Mouse (Mus musculus) liver, postnatal 0 days (tissue): ENCODE results near the gene Mgat1. TPM values are rescaled to one million over a fixed set of nuclear protein-coding genes. Genes with fewer than 3 reads are reported as not detected.

Experiments used
- ATAC-seq: fragments of 200-750 bp; cut with Nextera tagmentation; 2 replicates; pipeline ENCODE4 v1.8.0; 2017; ENCODE audit warnings: mild to moderate bottlenecking, moderate library complexity
- DNase-seq: peaks from one replicate; pipeline ENCODE4 v3.0.0-alpha.2; 2016
- H3K27ac ChIP-seq: fragments of 300-500 bp; sonication (generic); 2 replicates; pipeline ENCODE4 v1.5.1; 2014; ENCODE audit warnings: antibody characterized with exemption, moderate library complexity, mild to moderate bottlenecking, low read depth
- H3K27me3 ChIP-seq: fragments of 300-500 bp; sonication (generic); 2 replicates; pipeline ENCODE4 v1.6.1; 2014; ENCODE audit warnings: low read length, control low read depth, mixed read lengths; ENCODE audit not compliant: insufficient read depth
- H3K36me3 ChIP-seq: fragments of 300-500 bp; sonication (generic); replicated peaks from 2 replicates; pipeline ENCODE4 v1.6.1; 2014; ENCODE audit warnings: mild to moderate bottlenecking, control low read depth, low read length, moderate library complexity, mixed read lengths; ENCODE audit not compliant: insufficient read depth
- H3K4me1 ChIP-seq: fragments of 300-500 bp; sonication (generic); 2 replicates; pipeline ENCODE4 v1.6.1; 2014; ENCODE audit warnings: antibody characterized with exemption, mild to moderate bottlenecking, control low read depth; ENCODE audit not compliant: insufficient read depth
- H3K4me2 ChIP-seq: fragments of 300-500 bp; sonication (generic); 2 replicates; pipeline ENCODE4 v1.6.1; 2014; ENCODE audit warnings: low read depth, mild to moderate bottlenecking, low read length, moderate library complexity, mixed read lengths
- H3K4me3 ChIP-seq: fragments of 300-500 bp; sonication (generic); 2 replicates; pipeline ENCODE4 v1.5.1; 2014; ENCODE audit warnings: low read depth, low read length
- H3K9ac ChIP-seq: fragments of 300-500 bp; sonication (generic); replicated peaks from 2 replicates; pipeline ENCODE4 v1.6.1; 2014; ENCODE audit warnings: mild to moderate bottlenecking, moderate library complexity
- H3K9me3 ChIP-seq: fragments of 300-500 bp; sonication (generic); 2 replicates; pipeline ENCODE4 v1.6.1; 2016; ENCODE audit warnings: mild to moderate bottlenecking, control low read depth, low read length, mixed read lengths
- CTCF ChIP-seq: sonication (generic); IDR thresholded peaks from 2 replicates; pipeline ENCODE4 v1.5.1; 2016; ENCODE audit warnings: antibody characterized with exemption, low read depth
- EP300 ChIP-seq: IDR thresholded peaks from 2 replicates; pipeline ENCODE4 v1.6.1; 2016; ENCODE audit warnings: antibody characterized with exemption, low read depth, mild to moderate bottlenecking
- WGBS: fragments of 180-500 bp; shearing (Covaris S2); extraction: QIAGEN DNeasy Blood & Tissue Kit; methylation state at CpG from one replicate; pipeline ENCODE4 v1.1.7; 2014; ENCODE audit not compliant: insufficient replicate concordance; 5-methylcytosine and 5-hydroxymethylcytosine counted together
- polyA plus RNA-seq: library from polyadenylated mRNA; unstranded; fragments of >200 nt; fragmentation: Nextera tagmentation; extraction: Ambion mirVana; gene quantifications from 2 replicates; pipeline ENCODE4 v1.2.1, GENCODE M21; 2015

Gene Mgat1
- polyA plus RNA-seq, 1 experiment from 2014 or later: 56.3 TPM

- no peak overlapping the region for H3K4me3 ChIP-seq
- H3K27ac ChIP-seq: 0 out of 2 replicates have a peak overlapping the region, but pooled peaks have one; percentile 20
- ATAC-seq: no peak
- no peak overlapping the region for H3K4me2 ChIP-seq
- H3K4me1 ChIP-seq: peaks cover 12% of the 10 kb centered on the region
- H3K36me3 ChIP-seq: no peaks in the 10 kb centered on the region
- no peaks in the 10 kb centered on the region for H3K27me3 ChIP-seq
- WGBS: 36% methylated on average over 2 of the region's 2 CpGs
- no peak overlapping the region for H3K9ac ChIP-seq
- H3K9me3 ChIP-seq: no peaks in the 10 kb centered on the region
- DNase-seq: no peak
- TF ChIP-seq CTCF: no peak
- no peak for TF ChIP-seq EP300
Measured at GRCm38 (mm10) chr11:49237532-49237931, 6.5 kb upstream of the Mgat1 start.

GRCm38 (mm10) chr11:49240310-49240709, 3.7 kb upstream of the Mgat1 start:
- Histone ChIP-seq H3K27ac (no peak overlapping the region), H3K27me3 (no peaks in the 10 kb centered on the region), H3K36me3 (no peaks in the 10 kb centered on the region), H3K9me3 (no peaks in the 10 kb centered on the region), H3K4me2 (no peak overlapping the region), H3K4me1 (peaks cover 29% of the 10 kb centered on the region), H3K9ac (no peak overlapping the region), H3K4me3 (no peak overlapping the region)
- ATAC-seq (no peak), DNase-seq (no peak)
- TF ChIP-seq EP300 (no peak), CTCF (no peak)
- WGBS: 63% methylated on average over 1 of the region's 1 CpGs

GRCm38 (mm10) chr11:49240874-49241273, 3.1 kb upstream of the Mgat1 start:
- TF ChIP-seq CTCF: peak; percentile 41
- no peak for TF ChIP-seq EP300
- Histone ChIP-seq H3K27me3 (no peaks in the 10 kb centered on the region), H3K4me1 (peaks cover 34% of the 10 kb centered on the region), H3K27ac (0 out of 2 replicates have a peak overlapping the region, but pooled peaks have one; percentile 36), H3K4me3 (no peak overlapping the region), H3K4me2 (no peak overlapping the region; the same call in 1 of the 2 replicates), H3K9me3 (no peaks in the 10 kb centered on the region), H3K36me3 (no peaks in the 10 kb centered on the region), H3K9ac (no peak overlapping the region)
- 54% methylated on average over 4 of the region's 4 CpGs for WGBS
- DNase-seq (no peak), ATAC-seq (no peak)

- H3K4me1 ChIP-seq: peaks cover 40% of the 10 kb centered on the region
- no peak overlapping the region for H3K9ac ChIP-seq
- TF ChIP-seq EP300: no peak; the same call in 1 of the 2 replicates
- TF ChIP-seq CTCF: no peak
- 11% methylated on average over 1 of the region's 1 CpGs for WGBS
- H3K9me3 ChIP-seq: no peaks in the 10 kb centered on the region
- 0 out of 2 replicates have a peak overlapping the region, but pooled peaks have one; percentile 36 for H3K27ac ChIP-seq
- no peak for DNase-seq
- no peaks in the 10 kb centered on the region for H3K36me3 ChIP-seq
- H3K4me3 ChIP-seq: no peak overlapping the region
- no peak overlapping the region for H3K4me2 ChIP-seq
- H3K27me3 ChIP-seq: no peaks in the 10 kb centered on the region
- ATAC-seq: no peak
Measured at GRCm38 (mm10) chr11:49241471-49241870, 2.5 kb upstream of the Mgat1 start.

- peak overlapping the region; percentile 98 for H3K27ac ChIP-seq
- H3K4me2 ChIP-seq: peak overlapping the region; percentile 95
- no peaks in the 10 kb centered on the region for H3K27me3 ChIP-seq
- DNase-seq (no peak), ATAC-seq (no peak)
- H3K36me3 ChIP-seq: no peaks in the 10 kb centered on the region
- H3K4me3 ChIP-seq: peak overlapping the region; percentile 73
- TF ChIP-seq EP300 (no peak), CTCF (no peak)
- H3K9ac ChIP-seq: peak overlapping the region; percentile 71
- peaks cover 48% of the 10 kb centered on the region for H3K4me1 ChIP-seq
- 20% methylated on average over 11 of the region's 11 CpGs for WGBS
- no peaks in the 10 kb centered on the region for H3K9me3 ChIP-seq
Measured at GRCm38 (mm10) chr11:49242944-49243626, 906 bp upstream of the Mgat1 start.

GRCm38 (mm10) chr11:49244595-49244930, 572 bp downstream of the Mgat1 start:
- under 1% methylated on average over 4 of the region's 4 CpGs for WGBS
- TF ChIP-seq EP300: no peak
- TF ChIP-seq CTCF: no peak
- peaks cover 63% of the 10 kb centered on the region for H3K4me1 ChIP-seq

More at GRCm38 (mm10) chr11:49244595-49244930, 572 bp downstream of the Mgat1 start:
- peak overlapping the region; percentile 71 for H3K9ac ChIP-seq
- no peaks in the 10 kb centered on the region for H3K36me3 ChIP-seq
- peak overlapping the region; percentile 95 for H3K4me2 ChIP-seq
- H3K9me3 ChIP-seq: no peaks in the 10 kb centered on the region
- no peak for DNase-seq
- peak overlapping the region; percentile 98 for H3K27ac ChIP-seq
- ATAC-seq: no peak
- H3K4me3 ChIP-seq: peak overlapping the region; percentile 73
- no peaks in the 10 kb centered on the region for H3K27me3 ChIP-seq
